Mouse (Mus musculus) kidney, adult 8-10 months (tissue): ENCODE measurements around the gene Mier2.
A peak's percentile ranks its signal among the peaks of the same experiment; 100 is the strongest.

Experiments
- DNase-seq, 2 experiments: peaks; one replicate each; pipeline ENCODE4 v3.0.0; 2022

Gene Mier2

DNA sequence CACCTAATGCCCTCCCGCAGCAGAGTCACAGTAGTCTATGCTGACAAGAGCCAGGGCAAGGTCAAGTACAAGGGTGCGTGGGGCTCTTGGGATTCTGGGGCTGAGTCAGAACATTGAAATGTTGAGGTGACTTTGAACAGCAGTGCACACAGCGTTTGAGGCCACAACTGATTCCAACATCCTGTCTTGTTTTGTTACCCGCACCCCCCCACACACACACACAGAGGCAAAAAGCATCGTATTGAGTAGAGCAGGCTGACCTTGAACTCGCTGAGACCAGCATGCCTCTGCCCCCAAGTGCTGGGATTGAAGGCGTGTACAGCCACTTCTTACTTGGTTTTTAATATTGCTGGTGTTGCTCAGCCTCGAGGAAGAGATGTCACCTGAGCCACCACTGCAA lies 19.4 kb upstream of the Mier2 start:
- DNase-seq = no peak

DNA sequence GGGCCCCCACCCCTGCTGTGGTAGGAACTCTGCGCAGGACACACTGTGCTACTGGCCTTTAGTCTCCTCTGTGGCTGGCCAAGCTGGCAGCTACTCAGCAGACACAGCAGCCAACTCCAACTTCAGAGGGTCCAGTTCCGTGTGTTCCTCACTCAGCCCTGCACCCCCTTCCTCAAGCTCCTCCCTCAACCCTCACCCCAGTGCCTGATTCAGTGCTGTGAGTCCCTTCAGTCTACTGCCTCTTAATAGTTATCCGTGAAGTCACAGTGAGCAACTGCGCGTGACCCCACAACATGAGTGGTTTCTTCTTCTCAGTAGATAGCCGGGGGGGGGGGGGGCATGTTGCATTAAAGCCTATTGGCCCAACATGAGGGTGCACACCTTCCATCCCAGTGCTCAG lies 18.6 kb upstream of the Mier2 start:
- no peak for DNase-seq

DNA sequence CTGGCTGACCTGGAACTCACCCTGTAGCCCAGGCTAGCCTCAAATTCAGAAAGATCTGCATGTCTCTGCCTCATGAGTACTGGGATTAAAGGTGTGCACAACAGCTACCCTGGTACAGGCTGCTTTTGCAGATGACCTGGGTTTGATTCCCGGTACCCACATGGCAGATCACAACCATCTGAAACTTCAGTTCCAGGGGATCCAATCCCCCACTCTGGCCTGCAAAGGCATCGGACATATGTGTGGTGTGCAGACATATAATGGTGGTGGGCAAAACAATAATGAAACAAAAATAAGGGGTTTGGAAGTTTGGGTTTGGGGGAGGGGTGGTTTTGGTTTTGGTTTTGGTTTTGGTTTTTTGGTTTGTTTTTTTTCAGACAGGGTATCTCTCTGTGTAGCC lies 16.3 kb upstream of the Mier2 start:
- DNase-seq = no peak

DNA sequence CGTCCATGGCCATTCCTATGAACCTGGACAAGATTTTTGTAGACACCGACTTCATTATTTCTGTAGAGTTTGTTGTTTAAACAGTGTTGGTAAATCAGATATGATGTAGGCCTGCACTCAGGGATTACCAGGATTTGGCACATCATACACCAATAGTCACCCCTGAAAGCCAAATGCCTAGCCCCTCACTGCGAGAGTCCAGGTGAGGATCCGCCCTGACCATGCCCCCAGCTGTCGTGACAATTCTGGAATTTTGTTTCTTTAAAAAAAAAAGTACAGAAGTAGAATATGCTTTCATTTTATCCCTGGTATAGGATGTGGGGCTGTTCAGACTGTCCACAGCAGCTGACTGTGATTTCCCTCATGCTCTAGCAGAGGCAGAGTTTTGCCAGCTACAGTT lies 14.9 kb upstream of the Mier2 start:
- no peak for DNase-seq

DNA sequence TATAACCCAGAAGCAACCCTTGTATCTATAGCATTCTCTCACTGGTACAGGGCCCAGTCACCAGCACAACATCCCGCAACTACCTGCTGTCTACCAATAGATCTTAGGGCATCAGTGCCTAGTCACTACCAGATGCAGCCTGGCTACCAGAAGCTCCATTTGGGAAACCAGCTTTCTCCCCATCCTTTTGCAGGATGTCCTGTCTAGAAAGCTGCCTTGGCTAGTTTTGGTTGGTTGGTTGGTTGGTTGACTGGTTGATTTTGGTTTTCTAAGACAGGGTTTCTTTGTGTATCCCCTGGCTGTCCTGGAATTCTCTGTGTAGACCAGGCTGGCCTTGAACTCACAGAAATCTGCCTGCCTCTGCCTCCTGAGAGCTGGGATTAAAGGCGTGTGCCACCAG lies 4.7 kb upstream of the Mier2 start:
- no peak for DNase-seq

GRCm38 (mm10) chr10:79557496-79557895 lies 2.5 kb upstream of the Mier2 start:
- DNase-seq = no peak

DNA sequence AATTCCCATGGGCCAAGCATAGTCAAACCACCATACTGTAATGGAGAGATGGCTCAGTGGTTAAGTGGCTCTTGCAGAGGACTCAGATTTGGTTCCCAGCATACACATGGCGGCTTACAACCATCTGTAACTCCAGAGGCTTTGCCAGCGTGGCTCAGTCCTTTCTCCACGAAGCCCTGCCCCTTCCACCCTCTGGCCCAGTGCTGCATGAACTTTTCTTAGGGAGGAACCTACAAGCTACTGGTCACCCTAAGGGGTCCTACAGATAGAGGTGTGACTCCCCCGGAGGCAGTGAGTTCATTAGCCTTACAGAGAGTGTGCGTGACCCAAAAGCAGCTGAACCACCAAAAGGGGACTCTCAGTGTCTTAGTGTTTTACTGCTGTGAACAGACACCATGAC lies 2.0 kb upstream of the Mier2 start:
- DNase-seq = no peak

- DNase-seq = no peak
Measured at GRCm38 (mm10) chr10:79555238-79555724, 282 bp upstream of the Mier2 start.

DNA sequence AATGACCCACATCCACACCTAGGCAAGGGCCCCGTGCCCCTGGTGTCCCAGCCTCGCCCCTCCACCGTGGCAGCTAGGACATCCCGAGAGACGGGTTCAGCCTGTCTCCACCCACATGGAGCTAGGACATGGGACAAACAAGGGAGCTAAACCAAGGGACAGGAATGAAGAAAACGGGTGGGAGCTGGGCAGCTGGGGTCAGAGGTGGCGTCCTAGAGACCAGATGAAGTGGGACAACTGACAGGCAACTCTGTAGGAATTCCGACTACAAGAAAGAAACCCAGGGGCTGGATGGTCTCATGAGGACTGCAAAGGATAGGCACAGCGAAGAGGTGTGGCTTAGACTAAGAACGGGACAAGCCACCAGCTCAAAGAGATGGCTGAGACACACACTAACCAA lies 1.3 kb downstream of the Mier2 start:
- no peak for DNase-seq

DNA sequence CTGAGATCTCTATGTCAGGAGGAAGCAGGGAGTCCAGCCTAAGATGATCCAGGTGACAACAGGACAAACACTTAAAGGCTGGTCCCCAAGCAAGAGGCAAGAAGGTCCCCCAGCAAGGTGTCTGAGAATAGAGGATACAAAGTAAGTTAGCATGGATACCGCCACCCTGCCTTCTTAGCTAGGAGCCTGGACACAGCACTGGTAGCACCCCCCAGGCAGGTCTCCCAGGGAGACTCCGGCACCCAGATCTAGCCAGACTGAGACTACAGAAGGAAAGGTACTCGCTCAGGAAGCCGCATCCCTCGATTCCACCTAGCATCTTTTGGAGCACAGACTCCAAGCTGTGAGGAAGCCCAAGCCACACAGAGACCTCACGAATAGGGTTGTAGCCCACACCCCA lies 1.8 kb downstream of the Mier2 start:
- no peak for DNase-seq

DNA sequence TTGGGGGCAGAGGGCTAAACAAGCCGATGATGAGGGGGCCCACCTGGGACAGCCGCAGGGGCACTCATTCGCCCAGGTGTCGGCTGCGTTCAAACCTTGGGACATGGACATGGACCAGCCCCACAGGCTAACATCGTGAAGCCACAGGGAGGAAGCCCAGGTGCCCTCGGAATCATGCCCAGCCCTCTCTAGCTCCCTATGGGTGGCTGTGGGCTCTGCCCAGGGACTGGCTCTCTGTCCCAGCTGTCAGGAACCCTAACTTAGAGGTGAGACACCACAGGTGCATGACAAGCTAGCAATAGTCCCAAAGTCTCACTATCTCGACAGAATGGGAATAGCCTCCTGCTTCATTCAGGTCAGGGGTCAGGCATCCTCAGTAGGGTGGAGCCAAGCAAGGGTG lies 2.5 kb downstream of the Mier2 start:
- no peak for DNase-seq

- DNase-seq = no peak
Measured at GRCm38 (mm10) chr10:79550366-79550765, 4.6 kb downstream of the Mier2 start.

DNA sequence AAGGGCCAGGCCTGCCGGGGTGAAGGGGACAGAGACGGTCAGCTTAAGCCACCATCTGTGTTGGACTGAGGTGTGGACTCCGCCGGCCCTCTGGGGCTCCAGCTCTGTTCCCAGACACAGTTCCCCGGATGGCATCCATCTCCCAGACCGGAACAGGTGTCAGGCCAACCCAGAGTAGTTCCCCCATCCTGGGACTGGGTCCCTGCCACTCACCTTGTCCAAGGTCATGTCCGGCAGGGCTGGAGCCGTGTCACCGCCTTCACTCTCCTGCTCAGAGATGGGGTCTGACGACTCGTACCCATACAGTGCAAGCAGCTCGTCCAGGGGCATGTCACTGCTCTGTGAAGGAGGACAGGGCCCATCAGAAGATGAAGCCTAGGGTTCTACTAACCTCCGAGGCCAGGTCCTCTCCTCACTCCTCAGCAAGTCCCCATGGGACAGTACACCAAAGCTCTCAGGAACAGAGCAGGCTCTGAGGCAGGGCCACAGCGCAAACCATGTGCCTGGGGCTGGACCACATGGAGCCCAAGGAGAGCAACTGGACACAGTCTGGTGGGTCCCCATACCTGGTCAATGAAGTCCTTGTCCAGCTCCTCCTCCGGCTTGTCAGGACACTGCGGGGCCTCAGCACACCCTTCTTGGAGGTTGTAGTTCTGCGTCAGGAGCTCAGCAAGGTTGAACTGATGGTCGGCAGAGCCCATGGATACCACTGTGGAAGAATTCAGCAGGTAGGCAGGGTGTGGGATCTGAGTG lies 5.9 kb downstream of the Mier2 start:
- DNase-seq = no peak

DNA sequence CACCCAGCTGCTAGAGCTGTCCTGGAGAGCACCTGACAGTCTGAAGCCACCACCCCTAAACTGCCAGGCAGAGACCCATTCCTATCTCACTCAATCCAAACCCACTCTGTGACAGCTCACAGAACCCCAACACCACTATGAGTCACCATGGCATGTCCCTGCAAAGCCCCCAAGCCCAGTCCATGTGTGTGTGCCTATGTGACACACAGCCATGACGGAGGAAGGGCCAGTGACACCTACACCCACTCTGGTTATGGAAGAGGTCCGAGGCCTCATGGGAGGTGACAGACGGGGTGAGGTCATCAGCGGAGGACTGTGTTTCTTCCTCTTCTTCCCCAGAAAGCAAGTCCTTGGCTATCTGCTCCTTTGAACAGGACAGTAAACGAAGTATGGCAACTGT lies 6.5 kb downstream of the Mier2 start:
- no peak for DNase-seq

GRCm38 (mm10) chr10:79547148-79547675 lies 7.8 kb downstream of the Mier2 start:
- DNase-seq = no peak

- no peak for DNase-seq
Measured at GRCm38 (mm10) chr10:79546483-79546882, 8.5 kb downstream of the Mier2 start.

GRCm38 (mm10) chr10:79545891-79546290 lies 9.1 kb downstream of the Mier2 start:
- no peak for DNase-seq

DNA sequence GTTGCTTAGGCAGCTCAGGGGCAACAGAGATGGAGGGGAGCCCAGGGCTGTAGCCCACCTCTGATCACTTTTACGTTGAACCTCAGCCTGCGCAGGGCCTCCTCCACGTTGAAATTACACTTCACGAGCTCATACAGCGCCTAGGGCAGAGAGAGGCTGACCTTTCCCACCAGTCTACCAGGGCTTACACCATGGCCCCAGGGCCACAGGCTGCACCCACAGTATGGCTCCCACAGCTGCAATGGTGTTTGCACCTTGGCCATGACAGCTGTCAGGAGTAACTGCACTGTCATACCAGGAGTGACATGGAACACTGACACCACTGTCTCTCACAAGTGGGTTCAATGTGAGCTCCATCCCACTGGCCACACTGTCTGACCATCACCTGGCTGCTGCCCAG lies 10.4 kb downstream of the Mier2 start:
- DNase-seq = no peak

- no peak for DNase-seq
Measured at GRCm38 (mm10) chr10:79543884-79544597, 11.0 kb downstream of the Mier2 start.

- DNase-seq = no peak
Measured at GRCm38 (mm10) chr10:79542171-79542570, 12.8 kb downstream of the Mier2 start.

DNA sequence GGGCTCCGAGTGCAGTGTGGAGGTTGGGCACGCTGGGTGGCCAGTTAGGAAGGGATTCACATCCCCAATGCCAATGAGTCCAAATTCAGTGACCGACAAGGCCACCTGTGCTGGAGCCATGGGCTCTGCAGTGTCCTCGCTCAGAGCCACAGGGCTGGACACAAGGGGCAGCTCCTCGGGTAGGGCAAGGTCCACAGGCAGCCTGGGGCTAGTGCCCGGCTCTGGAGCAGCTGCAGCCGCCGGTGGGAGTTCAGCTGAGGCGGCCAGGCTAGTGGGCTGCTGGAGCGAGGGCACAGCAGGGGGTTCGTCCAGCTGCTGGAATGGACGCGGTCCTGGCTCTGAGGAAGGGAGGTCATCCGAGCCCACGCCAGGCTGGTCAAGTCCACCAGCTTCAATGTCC lies 13.5 kb downstream of the Mier2 start:
- peak; percentile 49 to 50 for DNase-seq

DNA sequence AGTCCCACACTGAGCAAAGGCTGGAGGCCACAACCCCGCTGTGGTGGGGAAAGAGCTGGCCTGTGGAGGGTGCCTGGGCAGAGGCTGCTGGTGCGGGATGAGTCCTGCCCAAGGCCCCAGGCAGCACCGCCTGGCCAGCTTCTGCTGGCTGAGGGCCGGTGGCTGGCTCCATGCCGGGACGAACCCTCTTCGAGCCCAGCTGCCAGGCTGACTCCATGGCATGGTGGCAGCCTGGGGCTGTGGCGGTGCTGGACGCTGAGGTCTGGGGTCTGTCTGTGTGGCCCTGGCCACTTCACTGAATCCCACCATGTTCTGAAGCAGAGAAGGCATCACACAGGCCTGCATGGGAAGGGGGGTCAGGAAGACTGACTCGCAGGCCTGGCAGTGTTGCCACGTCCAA lies 14.3 kb downstream of the Mier2 start:
- DNase-seq = no peak

DNA sequence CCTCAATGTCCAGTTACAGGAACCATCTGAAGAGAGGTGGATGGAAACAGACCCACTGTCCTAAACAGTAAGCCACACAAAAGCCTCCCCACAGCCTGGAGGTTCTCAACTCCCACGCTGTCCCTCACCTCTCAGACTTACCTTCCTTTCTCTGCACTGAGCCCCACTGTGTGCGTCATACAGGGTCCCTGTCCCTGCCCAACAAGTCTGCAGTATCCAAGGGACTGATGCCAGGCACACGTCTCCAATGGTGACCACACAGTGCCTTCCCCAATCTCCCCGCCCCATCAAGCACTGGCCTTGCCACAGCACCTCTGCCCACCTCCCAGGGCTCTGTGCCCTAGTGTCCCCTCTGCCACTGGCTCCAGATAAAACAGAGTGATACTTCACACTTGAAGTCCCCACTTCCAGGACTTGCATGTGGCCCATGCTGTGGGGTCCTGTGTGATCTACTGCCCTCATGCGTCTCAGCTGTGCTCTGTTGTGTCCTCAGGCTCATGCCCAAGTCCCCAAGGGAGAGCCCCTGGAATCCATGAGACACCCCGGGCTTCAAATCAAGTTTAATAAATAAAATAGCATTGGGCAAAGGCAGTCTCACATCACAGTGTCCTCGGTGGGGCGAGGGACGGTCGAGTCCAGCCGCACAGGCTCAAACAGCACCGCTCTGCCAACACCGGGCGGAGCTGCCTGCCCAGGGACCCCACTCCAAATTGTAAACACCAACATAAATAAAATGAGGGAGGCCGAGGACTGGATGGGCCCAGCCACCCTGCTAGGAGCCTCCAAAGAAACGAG lies 15.1 kb downstream of the Mier2 start:
- no peak for DNase-seq
